Mouse (Mus musculus) 3134 (cell line): ENCODE measurements at regions not wholly inside any gene's neighbourhood (a gene's known extent, or its start where the extent isn't known, plus 50 kb on each side); places are given as distances from the start of the nearest gene placed in this dataset.
A peak's percentile ranks its signal among the peaks of the same experiment; 100 is the strongest.

Experiments
- DNase-seq: peaks from one replicate; pipeline ENCODE4 v3.0.0-alpha.2; 2011; ENCODE audit warnings: low spot score; ENCODE audit not compliant: insufficient read length; ENCODE audit errors: extremely low read depth

DNA sequence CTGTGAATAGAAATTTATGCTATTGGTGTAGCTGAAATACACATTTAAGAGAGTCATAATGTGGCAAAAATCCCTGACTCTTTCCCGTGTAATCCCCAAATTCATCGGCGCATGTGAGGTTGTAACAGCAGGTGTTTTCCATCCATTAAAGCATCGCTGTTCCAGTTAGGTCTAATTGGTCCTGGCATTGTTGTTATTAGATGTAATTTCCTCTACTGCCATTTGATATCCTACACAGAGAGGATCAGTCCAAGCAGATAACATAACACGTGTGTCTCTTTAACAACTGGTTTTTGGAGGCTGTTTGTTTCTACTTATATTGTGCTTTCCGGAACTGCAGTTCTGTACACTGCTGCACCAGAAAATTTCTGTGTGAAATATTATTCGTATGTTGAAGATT lies 101.8 kb downstream of the Vgll3 start:
- DNase-seq: no peak

DNA sequence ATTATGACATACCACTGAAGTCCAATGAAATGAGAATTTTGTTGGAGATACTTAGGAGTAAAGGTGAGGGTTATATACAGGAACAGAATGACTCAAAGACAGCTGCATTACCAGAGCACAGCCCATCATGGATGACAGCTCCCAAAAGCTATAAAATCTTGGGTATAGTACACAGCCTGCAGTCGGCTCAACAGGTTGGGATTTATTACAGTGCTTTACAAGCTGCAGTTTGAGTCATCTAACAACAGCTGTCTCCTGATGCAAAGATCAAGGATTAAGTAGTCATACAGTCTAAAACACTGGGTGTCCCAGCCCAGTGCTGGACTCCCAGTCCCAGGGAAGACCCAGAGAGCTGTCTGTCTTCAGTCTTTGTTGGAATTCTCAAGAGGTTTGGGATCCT lies 110.9 kb downstream of the Vgll3 start:
- no peak for DNase-seq

DNA sequence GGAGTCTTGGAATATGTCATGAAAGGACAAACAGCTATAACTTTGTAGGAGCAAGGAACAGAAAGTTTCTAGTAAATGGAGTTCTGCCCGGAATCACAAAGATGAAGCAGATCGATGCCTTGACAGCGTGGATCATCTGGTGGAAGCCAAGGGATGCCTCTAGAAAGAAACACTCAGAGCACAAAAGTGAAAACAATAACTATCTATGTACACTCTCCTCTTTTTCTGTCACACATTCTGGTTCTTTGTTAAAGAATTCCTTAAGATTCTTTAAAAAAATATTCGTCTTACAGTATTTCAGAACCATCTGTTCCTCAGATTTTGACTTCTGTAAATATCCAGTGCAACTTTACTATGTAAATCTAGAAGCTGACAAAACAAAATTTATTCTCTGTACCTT lies 148.8 kb downstream of the Vgll3 start:
- no peak for DNase-seq

DNA sequence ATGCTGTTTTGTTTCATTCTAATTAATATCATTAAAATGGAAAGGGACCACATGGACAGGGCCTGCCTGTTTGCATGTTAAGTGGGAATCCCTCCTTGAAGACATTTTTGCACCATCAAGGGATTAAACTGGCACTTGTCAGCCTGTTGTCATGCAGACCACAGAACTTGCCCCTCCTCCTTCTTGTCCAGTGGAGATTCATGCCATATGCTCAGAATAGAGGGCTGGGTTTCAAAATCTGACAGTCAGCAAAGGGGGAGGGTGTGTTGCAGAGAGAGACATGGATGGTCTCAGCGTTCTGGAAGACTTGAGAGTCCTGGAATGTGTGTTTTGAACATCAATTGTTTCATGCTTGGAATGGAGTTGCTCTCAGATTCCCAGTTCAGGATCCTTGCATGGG lies 149.2 kb downstream of the Vgll3 start:
- no peak for DNase-seq

DNA sequence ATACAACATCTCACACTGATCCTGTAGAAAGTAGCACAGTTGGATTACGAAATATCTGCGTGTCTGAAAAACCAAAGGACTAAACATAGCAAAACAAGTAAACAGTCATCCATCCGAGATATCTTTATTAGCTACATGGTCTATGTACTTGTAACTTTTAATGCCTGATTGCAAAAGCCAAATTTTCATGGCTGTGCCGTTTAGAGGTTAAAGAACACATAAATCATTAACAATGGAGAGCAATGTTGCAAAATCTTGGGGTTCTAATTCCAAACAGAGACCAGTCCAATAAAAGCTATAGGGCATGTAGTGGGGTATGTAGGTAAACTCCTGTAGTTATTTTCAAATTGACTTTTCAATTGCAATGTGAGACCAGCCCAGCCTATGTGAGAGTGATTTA lies 162.0 kb downstream of the Vgll3 start:
- DNase-seq: no peak

DNA sequence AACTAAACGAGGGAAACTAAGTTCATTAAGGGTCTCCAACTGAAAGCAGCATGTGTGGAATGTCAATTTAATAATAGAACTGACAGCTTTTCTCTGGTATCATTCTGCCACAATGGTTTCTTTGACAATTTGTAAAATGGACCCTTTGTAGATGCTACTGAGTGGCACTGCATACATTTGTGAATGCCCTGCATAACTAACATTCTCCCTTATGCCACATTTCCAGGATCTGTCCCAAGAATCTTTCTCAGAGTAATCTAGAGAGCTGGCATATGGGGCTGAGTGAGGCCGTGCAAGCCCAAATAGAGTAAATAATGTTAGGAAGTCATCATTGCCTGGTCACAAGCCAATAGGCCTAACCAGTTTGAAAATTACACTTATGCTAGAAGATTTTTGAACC lies 172.1 kb downstream of the Vgll3 start:
- DNase-seq: no peak

DNA sequence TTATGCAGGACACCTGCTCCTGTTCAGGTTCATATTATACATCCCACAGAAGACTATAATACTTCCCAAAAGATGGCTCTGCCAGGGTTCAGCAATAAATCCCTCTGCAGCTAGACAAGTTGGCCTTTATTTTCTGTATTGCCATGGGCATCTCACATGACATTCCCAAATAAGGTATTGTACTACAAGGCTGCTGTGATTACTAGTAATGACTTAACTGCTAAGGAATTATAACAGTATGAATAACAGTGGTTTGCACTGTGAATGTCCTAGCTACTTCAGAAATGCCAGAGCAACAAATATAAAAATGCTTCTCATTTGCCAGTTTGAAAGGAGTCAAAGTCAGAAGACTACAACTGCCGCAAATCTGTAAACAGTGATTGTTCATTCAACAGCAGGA lies 184.3 kb downstream of the Vgll3 start:
- DNase-seq: peak; percentile 30

DNA sequence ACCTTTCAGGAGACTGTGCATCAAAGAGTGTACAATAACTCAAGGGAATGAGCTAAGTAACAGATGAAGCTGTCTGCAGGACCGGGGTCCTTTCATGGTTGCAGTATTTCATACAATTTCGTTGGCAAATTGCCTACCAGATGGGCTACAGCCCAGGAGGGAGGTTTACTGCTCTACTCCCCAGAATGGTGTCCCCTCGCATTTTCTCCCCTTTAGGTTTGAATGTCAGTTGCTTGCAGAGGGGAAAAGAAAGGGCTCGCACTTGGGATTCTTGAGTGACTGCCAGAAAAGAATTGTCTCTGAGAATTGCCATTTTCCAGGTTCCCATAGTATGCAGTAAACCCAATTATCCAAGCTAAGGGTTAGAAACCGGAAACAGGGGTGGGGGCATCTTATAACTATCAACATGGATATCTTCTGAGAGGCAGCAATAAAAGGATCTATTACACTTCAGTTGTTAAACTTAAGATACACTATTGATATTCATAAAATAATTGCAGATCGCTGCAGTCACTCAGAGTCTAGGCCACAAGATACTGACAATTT lies 185.7 kb downstream of the Vgll3 start:
- no peak for DNase-seq

DNA sequence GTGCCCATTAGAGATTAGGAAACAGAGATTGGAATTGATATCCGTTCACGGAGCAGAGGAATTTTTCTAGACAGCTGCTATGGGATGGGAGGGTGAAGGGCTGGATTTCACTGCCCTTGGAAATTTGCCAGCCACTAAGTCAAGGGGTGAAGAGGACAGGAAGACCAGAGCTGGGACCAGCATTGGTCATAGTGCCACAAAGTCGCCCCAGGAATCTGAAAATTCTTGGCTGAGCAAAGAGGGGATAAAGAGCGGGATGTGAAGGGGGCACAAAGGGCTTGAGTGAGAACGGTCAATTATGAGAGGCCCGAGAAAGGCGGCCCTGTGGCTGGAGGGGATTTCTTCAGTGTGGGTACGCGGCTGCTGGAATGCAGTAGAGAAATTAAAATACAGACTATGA lies 189.6 kb downstream of the Vgll3 start:
- no peak for DNase-seq

DNA sequence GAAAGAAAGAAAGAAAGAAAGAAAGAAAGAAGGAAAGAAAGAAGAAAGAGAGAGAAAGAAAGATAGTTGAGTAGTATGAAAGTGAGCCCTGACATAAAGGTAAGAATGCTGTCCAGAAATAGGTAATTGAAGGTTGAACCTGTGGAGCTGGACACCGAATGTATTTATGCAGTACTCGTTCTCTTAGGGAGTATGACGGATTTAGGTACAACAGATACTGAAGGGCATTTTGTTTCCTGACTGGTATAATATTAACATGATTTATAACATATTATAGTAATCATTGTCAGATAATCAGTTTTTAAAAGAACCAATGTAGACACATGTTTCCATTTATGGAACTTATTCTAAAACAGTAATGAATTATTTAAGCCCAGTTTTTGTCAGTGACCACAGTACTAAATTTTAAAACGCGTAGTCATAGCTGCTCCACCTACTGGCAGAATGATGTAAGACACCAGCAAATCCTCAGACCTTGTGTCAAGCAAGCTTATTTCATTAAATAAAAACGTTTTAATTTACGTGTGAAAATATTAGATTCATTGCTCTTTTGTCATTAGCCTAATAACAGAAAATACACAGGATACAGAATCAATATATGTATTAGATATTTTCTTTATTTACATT lies 191.0 kb downstream of the Vgll3 start:
- peak; percentile 11 for DNase-seq

DNA sequence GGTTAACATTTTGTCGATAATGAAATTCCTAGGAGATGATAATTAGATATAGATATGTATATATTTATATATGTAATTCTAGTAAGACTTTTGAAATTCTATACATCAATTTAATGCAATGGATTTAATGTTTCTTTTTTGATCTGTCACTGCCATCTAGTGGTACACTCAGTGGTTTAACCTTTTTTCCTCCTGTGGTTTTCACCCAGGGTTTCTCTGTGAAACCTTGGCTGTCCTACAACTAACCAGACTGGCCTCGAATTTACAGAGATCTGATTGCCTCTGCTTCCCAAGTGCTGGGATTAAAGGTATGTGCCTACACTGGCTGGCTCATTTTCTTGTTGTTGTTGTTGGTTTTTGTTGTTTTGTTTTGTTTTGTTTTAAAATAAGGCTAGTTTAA lies 198.6 kb downstream of the Vgll3 start:
- no peak for DNase-seq

DNA sequence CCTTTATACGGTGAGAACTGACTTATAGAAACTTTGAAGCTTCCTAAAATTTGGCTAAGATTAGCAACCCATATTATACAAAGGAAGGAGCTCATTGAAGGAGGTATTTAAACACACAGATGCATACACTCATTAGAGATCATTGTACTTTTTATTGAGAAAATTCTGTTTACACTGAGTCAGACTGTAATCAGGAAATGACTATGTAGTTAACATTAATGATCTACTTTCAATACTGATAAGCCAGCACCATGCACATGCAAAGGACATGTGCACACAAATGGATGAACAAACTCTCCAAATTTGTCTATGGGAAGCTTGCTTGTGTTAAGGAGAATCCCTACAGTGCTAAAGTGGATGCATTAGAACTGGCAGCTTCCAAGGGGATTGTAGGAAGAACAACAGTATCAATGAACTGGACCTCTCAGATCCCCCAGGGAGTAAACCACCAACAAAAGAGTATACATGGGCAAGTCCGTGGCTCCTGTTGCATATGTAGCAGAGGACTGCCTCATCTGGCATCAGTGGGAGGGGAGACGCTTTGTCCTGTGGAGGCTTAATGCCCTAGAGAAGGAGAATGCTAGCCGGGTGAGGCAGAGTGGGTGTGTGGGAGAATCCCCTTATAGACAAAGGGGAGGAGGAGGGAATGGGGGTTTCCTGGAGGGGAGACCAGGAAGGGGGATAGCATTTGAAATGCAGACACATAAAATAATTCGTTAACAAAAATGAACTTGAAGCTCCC lies 200.0 kb downstream of the Vgll3 start:
- no peak for DNase-seq

DNA sequence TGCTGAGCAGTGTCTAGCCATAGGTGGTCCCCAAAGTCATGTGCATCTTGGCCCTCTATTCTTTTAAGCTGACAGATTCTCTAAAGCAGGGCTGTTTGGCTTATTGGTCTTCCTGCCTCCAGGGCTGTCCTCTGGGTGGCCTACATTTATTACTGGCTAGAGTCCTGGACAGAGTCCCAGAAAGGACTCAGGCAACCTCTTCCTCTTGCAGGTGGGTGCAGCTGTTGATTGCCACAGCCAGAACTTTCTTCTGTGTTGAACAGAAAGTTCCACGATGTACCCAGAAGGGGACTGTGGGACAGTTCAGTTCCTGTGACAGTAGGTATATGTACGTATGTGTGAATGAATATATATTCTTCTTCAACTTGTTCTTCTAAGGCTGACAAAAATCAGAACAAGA lies 202.0 kb downstream of the Vgll3 start:
- no peak for DNase-seq

DNA sequence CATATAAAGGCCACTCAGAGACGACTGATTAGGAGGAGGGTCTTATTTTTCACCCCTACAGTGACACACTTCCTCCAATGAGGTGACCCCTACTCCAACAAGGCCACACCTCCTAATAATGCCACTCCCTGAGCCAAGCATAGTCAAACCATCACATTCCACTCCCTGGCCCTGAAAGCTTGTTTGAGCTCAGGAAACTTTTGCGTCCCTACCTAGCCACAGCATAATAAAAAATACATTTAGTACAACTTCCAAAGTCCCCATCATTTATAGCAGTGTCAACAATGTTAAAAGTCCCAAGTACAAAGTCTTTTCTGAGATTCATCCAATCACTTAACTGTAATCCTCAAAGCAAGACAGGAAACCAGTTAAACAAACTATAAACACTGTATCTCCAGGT lies 208.3 kb downstream of the Vgll3 start:
- DNase-seq: no peak
